Mouse (Mus musculus): ENCODE results near the gene Prr14. TPM values are rescaled to one million over a fixed set of nuclear protein-coding genes. Genes with fewer than 3 reads are reported as not detected.

The Prr14 gene
- polyA plus RNA-seq, 1 experiment = 76.5 TPM

DNA sequence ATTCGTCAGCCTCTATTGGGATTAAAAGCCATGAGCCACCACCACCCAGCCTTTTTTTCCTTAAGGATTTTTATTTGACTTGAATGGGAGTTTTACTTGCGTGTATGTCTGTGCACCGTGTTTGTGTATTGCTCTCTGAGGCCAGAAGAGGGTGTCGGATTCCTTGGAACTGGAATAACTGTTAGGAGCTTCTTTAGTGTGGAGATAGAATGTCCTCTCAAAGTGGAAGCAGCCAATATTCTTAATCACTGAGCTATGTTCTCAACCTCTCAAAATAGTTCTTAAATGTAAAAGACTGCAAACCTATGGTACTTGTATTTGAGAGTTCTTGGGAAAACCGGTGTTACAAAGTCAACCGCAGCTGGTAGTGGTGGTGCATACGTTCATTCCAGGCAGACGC is 51.8 kb downstream of the Prr14 start:
- WGBS = 53% methylated on average over 8 of the region's 8 CpGs
- Histone ChIP-seq H3K4me1 (ENCODE audit: control insufficient read depth, insufficient read depth, insufficient read length) (no peaks in the 10 kb centered on the region; the same call in 1 of the 2 replicates), H3K27ac (ENCODE audit: insufficient read depth, low read length) (no peak overlapping the region), H3K4me3 (ENCODE audit: extremely low read depth, insufficient read depth, insufficient read length) (no peak overlapping the region), H3K27me3 (ENCODE audit: control insufficient read depth, insufficient read depth, low read length) (no peaks in the 10 kb centered on the region), H3K36me3 (ENCODE audit: control insufficient read depth, insufficient read depth, low read length) (peaks cover 7% of the 10 kb centered on the region)
- DNase-seq (ENCODE audit: low read depth in 1 of 2, low spot score in 2 of 2) = no peak
- no peak for TF ChIP-seq POLR2A (IDR thresholded peaks at IDR 0.05; ENCODE audit: low read depth, low read length)
- TF ChIP-seq CTCF (IDR thresholded peaks at IDR 0.05; ENCODE audit: extremely low read depth, insufficient read depth, insufficient read length, insufficient replicate concordance) = no peak

DNA sequence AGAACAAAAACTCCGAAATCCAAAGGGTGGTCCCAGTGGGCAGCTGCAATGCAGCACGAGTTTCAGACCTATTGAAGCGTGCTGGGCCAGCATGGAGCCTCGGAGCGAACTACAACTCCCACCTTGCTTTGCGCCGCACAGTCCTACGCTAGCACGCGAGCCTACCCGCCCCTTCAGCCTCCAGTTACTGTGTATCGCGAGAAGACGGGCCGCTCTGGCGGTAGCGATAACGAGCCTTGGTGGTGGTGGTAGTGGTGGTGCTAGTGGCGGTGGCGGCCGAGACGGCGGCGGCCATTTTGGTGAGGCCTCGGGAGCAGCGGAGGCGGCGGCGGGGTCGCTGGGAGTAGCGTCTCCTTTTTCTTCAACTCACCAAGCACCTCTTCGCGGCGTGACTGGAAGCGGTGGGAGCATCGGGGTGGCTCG is 52.4 kb downstream of the Prr14 start, which contains the start of gene Srcap:
Gene Srcap, plus strand, starts transcription at position 176 of the 423 bp plus-strand sequence.
- no peak for TF ChIP-seq CTCF (IDR thresholded peaks at IDR 0.05; ENCODE audit: extremely low read depth, insufficient read depth, insufficient read length, insufficient replicate concordance)
- TF ChIP-seq POLR2A (IDR thresholded peaks at IDR 0.05; ENCODE audit: low read depth, low read length) = peak; percentile 82
- H3K36me3 ChIP-seq (ENCODE audit: control insufficient read depth, insufficient read depth, low read length) = peaks cover 9% of the 10 kb centered on the region
- H3K4me3 ChIP-seq (ENCODE audit: extremely low read depth, insufficient read depth, insufficient read length) = peak within 1 kb of the TSS; percentile 88
- H3K27ac ChIP-seq (ENCODE audit: insufficient read depth, low read length) = peak within 1 kb of the TSS; percentile 99
- H3K4me1 ChIP-seq (ENCODE audit: control insufficient read depth, insufficient read depth, insufficient read length) = no peaks in the 10 kb centered on the region; the same call in 1 of the 2 replicates
- no peaks in the 10 kb centered on the region for H3K27me3 ChIP-seq (ENCODE audit: control insufficient read depth, insufficient read depth, low read length)
- under 1% methylated on average over 37 of the region's 37 CpGs for WGBS
- peak; percentile 94 to 96 for DNase-seq (ENCODE audit: low read depth in 1 of 2, low spot score in 2 of 2)

- Histone ChIP-seq H3K4me3 (ENCODE audit: extremely low read depth, insufficient read depth, insufficient read length) (peak overlapping the region; percentile 88), H3K27me3 (ENCODE audit: control insufficient read depth, insufficient read depth, low read length) (no peaks in the 10 kb centered on the region), H3K4me1 (ENCODE audit: control insufficient read depth, insufficient read depth, insufficient read length) (no peaks in the 10 kb centered on the region; the same call in 1 of the 2 replicates), H3K27ac (ENCODE audit: insufficient read depth, low read length) (peak overlapping the region; percentile 99), H3K36me3 (ENCODE audit: control insufficient read depth, insufficient read depth, low read length) (peaks cover 11% of the 10 kb centered on the region)
- peak; percentile 85 to 87 for DNase-seq (ENCODE audit: low read depth in 1 of 2, low spot score in 2 of 2)
- WGBS = under 1% methylated on average over 49 of the region's 93 CpGs
- no peak; the same call in 1 of the 2 replicates for TF ChIP-seq POLR2A (IDR thresholded peaks at IDR 0.05; ENCODE audit: low read depth, low read length)
- TF ChIP-seq CTCF (IDR thresholded peaks at IDR 0.05; ENCODE audit: extremely low read depth, insufficient read depth, insufficient read length, insufficient replicate concordance) = no peak
Observed at GRCm38 (mm10) chr7:127512231-127513015, 53.0 kb downstream of the Prr14 start.

DNA sequence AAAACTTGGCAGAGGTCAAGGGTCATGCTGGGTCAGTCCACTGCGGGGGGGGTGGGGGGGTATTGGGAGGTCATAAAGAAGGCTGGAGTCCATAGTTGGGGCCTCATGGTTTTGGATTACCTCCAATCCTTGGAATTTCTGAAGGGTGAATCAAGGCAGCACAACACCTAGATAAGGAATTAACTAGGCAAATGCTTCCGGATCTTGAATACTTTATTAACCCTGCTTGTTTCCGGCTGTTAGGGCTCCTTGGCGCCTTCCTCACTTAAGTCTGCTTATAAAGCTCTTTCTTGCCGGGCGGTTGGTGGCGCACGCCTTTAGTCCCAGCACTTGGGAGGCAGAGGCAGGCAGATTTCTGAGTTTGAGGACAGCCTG is 53.6 kb downstream of the Prr14 start:
- Histone ChIP-seq H3K27me3 (ENCODE audit: control insufficient read depth, insufficient read depth, low read length) (no peaks in the 10 kb centered on the region), H3K4me3 (ENCODE audit: extremely low read depth, insufficient read depth, insufficient read length) (peak overlapping the region; percentile 88), H3K4me1 (ENCODE audit: control insufficient read depth, insufficient read depth, insufficient read length) (no peaks in the 10 kb centered on the region; the same call in 1 of the 2 replicates), H3K27ac (ENCODE audit: insufficient read depth, low read length) (peak overlapping the region; percentile 59), H3K36me3 (ENCODE audit: control insufficient read depth, insufficient read depth, low read length) (peaks cover 14% of the 10 kb centered on the region)
- DNase-seq (ENCODE audit: low read depth in 1 of 2, low spot score in 2 of 2) = peak; percentile 14 to 17
- no peak for TF ChIP-seq CTCF (IDR thresholded peaks at IDR 0.05; ENCODE audit: extremely low read depth, insufficient read depth, insufficient read length, insufficient replicate concordance)
- no peak for TF ChIP-seq POLR2A (IDR thresholded peaks at IDR 0.05; ENCODE audit: low read depth, low read length)
- WGBS = 3% methylated on average over 8 of the region's 8 CpGs

DNA sequence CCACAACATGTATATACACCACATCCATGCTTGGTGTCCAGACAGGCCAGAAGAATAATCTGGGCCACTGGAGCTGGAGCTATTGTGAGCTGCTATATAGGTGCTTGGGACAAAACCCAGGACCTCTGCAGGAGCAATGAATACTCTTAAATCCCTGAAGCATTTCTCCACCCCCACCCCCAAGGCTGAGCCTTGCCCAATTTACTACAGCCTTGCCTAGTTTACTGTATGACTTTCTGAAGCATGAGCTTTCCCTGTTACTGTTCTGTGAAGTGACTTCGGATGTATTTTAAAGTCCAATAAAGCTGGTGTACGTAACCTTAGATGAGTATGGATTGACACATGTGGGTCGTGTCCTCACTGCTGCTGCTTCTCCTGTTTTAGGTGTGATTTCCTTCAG is 54.4 kb downstream of the Prr14 start:
- DNase-seq (ENCODE audit: low read depth in 1 of 2, low spot score in 2 of 2) = no peak
- WGBS = 83% methylated on average over 3 of the region's 3 CpGs
- no peaks in the 10 kb centered on the region for H3K27me3 ChIP-seq (ENCODE audit: control insufficient read depth, insufficient read depth, low read length)
- TF ChIP-seq POLR2A (IDR thresholded peaks at IDR 0.05; ENCODE audit: low read depth, low read length) = no peak
- TF ChIP-seq CTCF (IDR thresholded peaks at IDR 0.05; ENCODE audit: extremely low read depth, insufficient read depth, insufficient read length, insufficient replicate concordance) = no peak
- peaks cover 15% of the 10 kb centered on the region for H3K36me3 ChIP-seq (ENCODE audit: control insufficient read depth, insufficient read depth, low read length)
- no peak overlapping the region for H3K27ac ChIP-seq (ENCODE audit: insufficient read depth, low read length)
- no peaks in the 10 kb centered on the region; the same call in 1 of the 2 replicates for H3K4me1 ChIP-seq (ENCODE audit: control insufficient read depth, insufficient read depth, insufficient read length)
- H3K4me3 ChIP-seq (ENCODE audit: extremely low read depth, insufficient read depth, insufficient read length) = no peak overlapping the region

- TF ChIP-seq CTCF (IDR thresholded peaks at IDR 0.05; ENCODE audit: extremely low read depth, insufficient read depth, insufficient read length, insufficient replicate concordance) (no peak), POLR2A (IDR thresholded peaks at IDR 0.05; ENCODE audit: low read depth, low read length) (no peak)
- H3K27ac ChIP-seq (ENCODE audit: insufficient read depth, low read length) = no peak overlapping the region
- no peak overlapping the region for H3K4me3 ChIP-seq (ENCODE audit: extremely low read depth, insufficient read depth, insufficient read length)
- no peaks in the 10 kb centered on the region; the same call in 1 of the 2 replicates for H3K4me1 ChIP-seq (ENCODE audit: control insufficient read depth, insufficient read depth, insufficient read length)
- no peak for DNase-seq (ENCODE audit: low read depth in 1 of 2, low spot score in 2 of 2)
- H3K27me3 ChIP-seq (ENCODE audit: control insufficient read depth, insufficient read depth, low read length) = no peaks in the 10 kb centered on the region
- WGBS = 94% methylated on average over 7 of the region's 7 CpGs
- peaks cover 24% of the 10 kb centered on the region for H3K36me3 ChIP-seq (ENCODE audit: control insufficient read depth, insufficient read depth, low read length)
Observed at GRCm38 (mm10) chr7:127515846-127516245, 56.4 kb downstream of the Prr14 start.

- Histone ChIP-seq H3K27me3 (ENCODE audit: control insufficient read depth, insufficient read depth, low read length) (no peaks in the 10 kb centered on the region), H3K4me1 (ENCODE audit: control insufficient read depth, insufficient read depth, insufficient read length) (no peaks in the 10 kb centered on the region; the same call in 1 of the 2 replicates), H3K27ac (ENCODE audit: insufficient read depth, low read length) (no peak overlapping the region), H3K36me3 (ENCODE audit: control insufficient read depth, insufficient read depth, low read length) (peaks cover 29% of the 10 kb centered on the region), H3K4me3 (ENCODE audit: extremely low read depth, insufficient read depth, insufficient read length) (no peak overlapping the region)
- no peak for TF ChIP-seq POLR2A (IDR thresholded peaks at IDR 0.05; ENCODE audit: low read depth, low read length)
- 85% methylated on average over 7 of the region's 7 CpGs for WGBS
- DNase-seq (ENCODE audit: low read depth in 1 of 2, low spot score in 2 of 2) = no peak
Observed at GRCm38 (mm10) chr7:127516344-127516743, 56.9 kb downstream of the Prr14 start.
